8 mouse cellular contexts compared by ENCODE assay signal in the genomic region with DNA sequence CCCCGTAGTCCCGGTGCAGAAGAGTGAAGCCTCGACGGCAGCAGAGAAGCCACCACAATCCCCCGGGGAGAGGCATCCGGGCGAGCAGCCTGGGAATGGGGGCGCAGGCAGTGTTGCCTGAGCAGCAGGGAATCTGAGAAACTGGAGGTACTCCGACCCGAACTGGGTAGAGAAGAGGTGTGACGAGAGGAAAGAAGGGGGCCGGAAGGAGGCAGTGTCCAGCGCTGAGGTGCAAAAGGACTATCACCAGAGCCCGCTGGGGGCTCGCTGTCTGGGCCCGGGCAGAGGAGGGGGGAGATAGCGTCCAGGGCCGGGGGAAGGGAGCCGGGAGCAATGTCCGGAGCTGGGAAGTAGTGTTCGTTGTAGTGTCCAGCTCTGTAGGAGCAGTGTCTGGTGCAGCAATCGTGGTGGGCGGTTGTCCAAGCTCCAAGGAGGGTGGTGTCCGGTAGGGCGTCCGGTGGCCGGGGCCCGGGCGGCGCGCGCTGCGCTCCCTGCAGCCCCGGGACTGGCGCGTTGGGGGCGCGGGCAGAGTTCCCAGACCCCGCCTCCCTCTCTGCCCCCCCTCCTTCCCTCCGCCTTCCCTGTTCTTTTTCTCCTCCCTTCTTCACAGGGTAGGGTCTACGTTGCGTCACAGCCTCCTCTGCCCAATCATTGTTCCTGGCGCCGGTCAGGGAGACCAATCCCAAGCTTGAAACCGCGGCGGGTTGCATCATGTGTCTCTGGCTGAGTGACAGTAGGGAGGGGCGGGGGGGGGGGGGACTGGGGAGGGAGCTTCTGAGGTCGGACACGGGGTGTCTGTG. TPM values are rescaled to one million over a fixed set of nuclear protein-coding genes. Genes with fewer than 3 reads are reported as not detected.
DNase-seq lines count a peak whose midpoint lies in the region; ATAC-seq and TF ChIP-seq lines count a peak whose summit lies in the region.

Gene Plekhh3, minus strand, starts transcription at position 541 of the 800 bp plus-strand sequence.

- ATAC-seq in frontal cortex, adult (ENCODE audit: low TSS enrichment), result peak; percentile 82
- peak; percentile 92 for ATAC-seq in lung, postnatal 0 days

- peaks cover 0 to 4% of the 10 kb centered on the region in 2 experiments; a peak in 2 of 4 replicates for H3K27me3 ChIP-seq in MEL (ENCODE audit: control insufficient read depth in 1 of 2, insufficient read depth in 2 of 2, low read length in 2 of 2)
- peaks cover 89% of the 10 kb centered on the region for H3K27me3 ChIP-seq in hindbrain, embryonic 10.5 days (ENCODE audit: insufficient read depth, poor library complexity, severe bottlenecking)
- H3K27me3 ChIP-seq in lung, postnatal 0 days (replicated peaks; ENCODE audit: insufficient read depth, low read length), result peaks cover 5% of the 10 kb centered on the region

- WGBS in hindbrain, embryonic 10.5 days, result 1% methylated on average over 50 of the region's 50 CpGs
- under 1% methylated on average over 34 of the region's 50 CpGs for WGBS in lung, postnatal 0 days

- TF ChIP-seq EP300 in MEL (IDR thresholded peaks at IDR 0.05; ENCODE audit: low read depth in 1 of 2, low read length in 2 of 2), result 0 out of 4 replicates have a peak, but pooled peaks of 1 of the 2 experiments have one; percentile 4
- TF ChIP-seq EP300 in lung, postnatal 0 days (IDR thresholded peaks at IDR 0.05), result no peak

- TF ChIP-seq RAD21 in MEL (IDR thresholded peaks at IDR 0.05; ENCODE audit: low read depth, low read length), result no peak

- H3K79me2 ChIP-seq in MEL (ENCODE audit: control insufficient read depth, insufficient read depth, low read length, poor library complexity), result no peaks in the 10 kb centered on the region; the same call in 1 of the 2 replicates

- H3K4me3 ChIP-seq in MEL (ENCODE audit: control insufficient read depth in 1 of 2, insufficient read depth in 1 of 2, low read depth in 2 of 2, low read length in 2 of 2), result peak within 1 kb of the TSS; percentile 79 to 87
- peak within 1 kb of the TSS; percentile 66 for H3K4me3 ChIP-seq in hindbrain, embryonic 10.5 days
- peak within 1 kb of the TSS; percentile 68 for H3K4me3 ChIP-seq in lung, postnatal 0 days (ENCODE audit: low read depth, low read length)

- H3K9me3 ChIP-seq in MEL (replicated peaks; ENCODE audit: insufficient read depth, low read length), result no peaks in the 10 kb centered on the region
- no peaks in the 10 kb centered on the region for H3K9me3 ChIP-seq in hindbrain, embryonic 10.5 days
- no peaks in the 10 kb centered on the region for H3K9me3 ChIP-seq in lung, postnatal 0 days (ENCODE audit: low read length)

- peak within 1 kb of the TSS; percentile 77 for H3K9ac ChIP-seq in MEL (ENCODE audit: control insufficient read depth, low read depth, low read length, poor library complexity, severe bottlenecking)
- H3K9ac ChIP-seq in lung, postnatal 0 days (replicated peaks; ENCODE audit: low read depth), result peak within 1 kb of the TSS; percentile 74

- no peak for TF ChIP-seq CTCF in MEL (IDR thresholded peaks at IDR 0.05 in 2 of 3, conservative IDR thresholded peaks at IDR 0.05 in 1 of 3; ENCODE audit: control insufficient read depth in 1 of 3, insufficient read depth in 1 of 3, low read depth in 2 of 3, low read length in 3 of 3, poor library complexity in 1 of 3, severe bottlenecking in 1 of 3)
- peak; percentile 27; the same call in 1 of the 2 replicates for TF ChIP-seq CTCF in lung, postnatal 0 days (IDR thresholded peaks at IDR 0.05)

- peak; percentile 43 to 53; a peak in 1 of 4 replicates for TF ChIP-seq POLR2A in MEL (IDR thresholded peaks at IDR 0.05; ENCODE audit: control insufficient read depth in 1 of 2, insufficient read depth in 1 of 2, low read depth in 1 of 2, low read length in 2 of 2, poor library complexity in 1 of 2)

- H3K36me3 ChIP-seq in MEL (ENCODE audit: control insufficient read depth in 1 of 2, insufficient read depth in 2 of 2, low read length in 2 of 2), result peaks cover 0 to 6% of the 10 kb centered on the region in 2 experiments; a peak in 2 of 4 replicates
- peaks cover 23% of the 10 kb centered on the region for H3K36me3 ChIP-seq in hindbrain, embryonic 10.5 days
- peaks cover 7% of the 10 kb centered on the region for H3K36me3 ChIP-seq in lung, postnatal 0 days (ENCODE audit: insufficient read depth, low read length)

- peaks cover 0 to 19% of the 10 kb centered on the region in 2 experiments; a peak in 2 of 4 replicates for H3K4me1 ChIP-seq in MEL (ENCODE audit: control insufficient read depth in 1 of 2, insufficient read depth in 2 of 2, low read length in 2 of 2)
- H3K4me1 ChIP-seq in hindbrain, embryonic 10.5 days (replicated peaks), result peaks cover 81% of the 10 kb centered on the region
- H3K4me1 ChIP-seq in lung, postnatal 0 days (ENCODE audit: insufficient read depth, low read depth, low read length), result peaks cover 34% of the 10 kb centered on the region

- no peak within 1 kb of the TSS for H3K27ac ChIP-seq in MEL (ENCODE audit: control insufficient read depth, low read depth, low read length)
- H3K27ac ChIP-seq in hindbrain, embryonic 10.5 days, result peak within 1 kb of the TSS; percentile 86
- peak within 1 kb of the TSS; percentile 95 for H3K27ac ChIP-seq in lung, postnatal 0 days (ENCODE audit: low read length)

- H3K4me2 ChIP-seq in lung, postnatal 0 days (replicated peaks; ENCODE audit: low read depth, low read length), result peak within 1 kb of the TSS; percentile 75

- peak; percentile 100 for DNase-seq in MEL (ENCODE audit: low read depth, low spot score)
- DNase-seq in cerebellum, adult 18-20 months, result peak; percentile 93 to 98
- peak; percentile 98 for DNase-seq in hindbrain, embryonic 10.5 days (ENCODE audit: low spot score)
- peak; percentile 99 for DNase-seq in layer of hippocampus, adult 9-11 months
- DNase-seq in lung, postnatal 0 days (ENCODE audit: low spot score), result peak; percentile 99
- DNase-seq in ovary, postnatal 14 days (ENCODE audit: low spot score), result peak; percentile 83
- peak; percentile 81 for DNase-seq in thymus, postnatal 4 days

TF ChIP-seq in MEL, 35 proteins besides CTCF, POLR2A, EP300 and RAD21:
- TF ChIP-seq POLR2AphosphoS5 (IDR thresholded peaks at IDR 0.05; ENCODE audit: borderline replicate concordance, low read depth, low read length) (no peak), BHLHE40 (IDR thresholded peaks at IDR 0.05; ENCODE audit: borderline replicate concordance, low read depth, low read length) (no peak), USF1 (IDR thresholded peaks at IDR 0.05; ENCODE audit: low read depth, low read length) (peak; percentile 86), ETS1 (IDR thresholded peaks at IDR 0.05; ENCODE audit: low read depth, low read length) (peak; percentile 31; the same call in 1 of the 2 replicates), TCF12 (IDR thresholded peaks at IDR 0.05; ENCODE audit: low read depth, low read length) (0 out of 2 replicates have a peak, but pooled peaks have one; percentile 22), USF2 (IDR thresholded peaks at IDR 0.05; ENCODE audit: borderline replicate concordance in 1 of 2, insufficient read depth in 1 of 2, low read depth in 1 of 2, low read length in 2 of 2) (no peak), MXI1 (IDR thresholded peaks at IDR 0.05; ENCODE audit: low read depth, low read length) (0 out of 2 replicates have a peak, but pooled peaks have one; percentile 20), KAT2A (conservative IDR thresholded peaks at IDR 0.05; ENCODE audit: low read depth, low read length) (no peak), MAZ (IDR thresholded peaks at IDR 0.05; ENCODE audit: low read depth, low read length) (peak; percentile 99), NRF1 (IDR thresholded peaks at IDR 0.05; ENCODE audit: insufficient read depth, low read depth, low read length, poor library complexity, severe bottlenecking) (peak; percentile 8; the same call in 1 of the 2 replicates), ZNF384 (IDR thresholded peaks at IDR 0.05; ENCODE audit: low read depth, low read length) (no peak), UBTF (IDR thresholded peaks at IDR 0.05; ENCODE audit: borderline replicate concordance, insufficient read depth, low read depth, low read length) (no peak)

RNA-seq across cellular contexts. Expression of gene Plekhh3, which starts in this region (rescaled TPM):
- 0.81 and 1.4 TPM in 2 replicates for total RNA-seq in MEL (2012; rRNA removed)
- 1 to 10 TPM in 1 of 2 experiments, not detected in 1; 1.5 TPM for polyA plus RNA-seq in MEL (2012; ENCODE audit: insufficient read depth in 1 of 2, insufficient read length in 2 of 2, low read depth in 1 of 2, low replicate concordance in 2 of 2, missing spikeins in 1 of 2)
- 5.8 and 11.8 TPM in 2 replicates for polyA plus RNA-seq in hindbrain, embryonic 10.5 days (2016; fragmentation: Nextera tagmentation; extraction: Ambion mirVana)
- polyA plus RNA-seq in lung, postnatal 0 days (2015; fragmentation: Nextera tagmentation; extraction: Ambion mirVana), result 12.3 and 14.2 TPM in 2 replicates
